Mouse (Mus musculus) layer of hippocampus, adult 8-10 months (tissue): ENCODE measurements around the gene Smurf1. TPM values are rescaled to one million over a fixed set of nuclear protein-coding genes. Genes with fewer than 3 reads are reported as not detected.

Experiments used
- DNase-seq, 2 experiments: peaks; one replicate each; pipeline ENCODE4 v3.0.0; 2022; ENCODE audit warnings: low spot score in 2 of 2
- total RNA-seq, 4 experiments: library from RNA; stranded (reverse); gene quantifications; 2 replicates each; pipeline ENCODE4 v1.2.4; 2022

The Smurf1 gene
- total RNA-seq, 4 experiments from 2014 or later: 29.7 to 35.4 (median 31.0) TPM

DNA sequence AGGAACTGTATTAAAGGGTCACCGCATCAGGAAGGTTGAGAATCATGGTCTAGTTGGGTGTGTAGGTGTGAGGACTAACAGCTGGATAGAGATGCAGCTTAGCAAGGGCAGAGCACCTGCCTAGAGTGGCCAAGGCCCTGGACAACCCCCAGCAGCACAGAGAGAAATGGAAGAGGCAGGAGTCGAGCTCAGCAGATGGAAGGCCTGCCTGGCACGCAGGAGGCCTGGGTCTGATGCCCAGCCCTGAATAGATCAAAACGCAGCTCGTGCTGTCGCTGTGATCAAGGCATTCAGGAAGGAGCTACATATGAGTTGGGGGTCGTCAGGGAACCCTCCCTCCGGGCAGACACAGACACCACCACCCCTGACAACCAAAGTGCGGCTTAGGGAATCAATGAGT, 7.4 kb downstream of the Smurf1 start:
- DNase-seq: no peak

DNA sequence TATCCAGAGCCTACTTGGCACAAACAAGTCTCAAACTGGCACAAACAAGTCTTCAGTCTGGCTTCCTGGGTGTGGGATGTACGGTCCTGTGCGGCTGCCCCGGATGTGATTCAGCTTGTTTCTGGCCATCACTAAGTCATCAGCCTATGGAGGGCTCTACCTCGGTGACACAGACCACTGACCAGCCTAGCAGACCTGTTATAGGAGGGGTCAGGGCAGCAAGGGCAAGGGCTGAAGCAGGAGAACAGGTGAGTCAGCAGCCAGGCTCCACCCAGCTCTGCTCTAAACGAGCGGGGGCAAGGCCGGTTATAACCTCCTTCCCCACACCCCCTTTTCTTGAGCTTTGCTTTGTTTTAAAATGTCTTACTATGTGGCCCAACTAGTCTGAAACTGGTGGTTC, 11.2 kb downstream of the Smurf1 start:
- no peak for DNase-seq

DNA sequence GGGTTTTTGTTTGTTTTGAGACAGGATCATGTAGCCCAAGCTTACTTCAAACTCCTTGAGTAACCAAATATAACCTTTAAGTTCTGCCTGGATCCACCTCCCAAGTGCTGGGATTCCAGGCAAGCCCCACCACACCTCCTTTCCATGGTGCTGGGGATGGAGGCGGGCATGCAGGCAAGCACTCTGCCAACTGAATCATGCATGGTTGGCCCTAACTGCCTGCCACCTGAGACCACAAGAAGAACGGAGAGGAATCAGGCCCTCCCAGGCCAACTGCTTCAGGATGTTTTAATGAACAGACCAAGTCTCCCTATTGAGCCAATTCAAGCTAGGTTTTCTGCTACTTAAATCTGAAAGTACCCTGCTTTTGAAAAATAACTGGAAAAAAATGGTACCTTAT, 13.1 kb downstream of the Smurf1 start:
- no peak for DNase-seq

GRCm38 (mm10) chr5:144950428-144951051, 15.1 kb downstream of the Smurf1 start:
- no peak for DNase-seq

DNA sequence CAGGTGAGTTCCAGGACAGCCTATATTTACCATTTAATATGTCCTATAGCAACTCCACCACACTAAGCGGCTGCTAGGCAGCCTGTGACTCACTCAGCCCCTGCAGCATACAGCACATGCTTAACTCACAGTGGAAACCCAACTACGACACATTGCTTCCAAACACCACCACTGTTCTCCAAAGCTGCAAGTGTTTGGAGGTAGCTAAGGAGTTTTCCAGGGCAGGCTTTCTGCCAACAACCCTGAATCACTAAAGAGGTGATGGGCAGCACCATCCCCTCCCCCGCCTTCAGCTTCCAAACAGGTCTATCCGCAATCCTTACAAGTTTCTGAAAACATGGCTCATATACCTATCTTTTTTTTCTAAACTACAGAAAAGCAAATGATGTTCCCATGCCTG, 15.8 kb downstream of the Smurf1 start:
- no peak for DNase-seq

- DNase-seq: no peak
These were observed 17.2 kb downstream of the Smurf1 start for GRCm38 (mm10) chr5:144948422-144948821.

DNA sequence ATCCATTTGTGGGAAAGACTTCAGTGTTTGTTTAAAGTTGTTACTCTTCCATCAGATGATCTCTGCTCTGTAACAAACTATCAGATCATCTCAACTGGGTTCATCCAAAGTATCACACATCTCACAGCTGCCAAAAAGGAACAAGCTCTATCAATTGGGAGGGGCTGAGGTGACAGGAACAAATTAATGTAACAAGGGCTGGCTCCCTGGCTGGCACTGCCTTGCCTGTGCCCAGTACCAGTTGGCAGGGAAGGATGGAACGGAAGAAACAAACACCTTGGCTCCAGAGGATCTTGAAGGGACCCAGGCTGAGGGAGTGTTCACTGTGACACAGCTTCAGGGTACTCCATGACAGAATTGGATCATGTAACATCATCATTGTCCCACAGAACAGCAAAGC, 17.6 kb downstream of the Smurf1 start:
- no peak for DNase-seq

- DNase-seq: peak; percentile 61 to 66
These were observed 19.6 kb downstream of the Smurf1 start for GRCm38 (mm10) chr5:144946032-144946431.

GRCm38 (mm10) chr5:144944932-144945331, 20.7 kb downstream of the Smurf1 start:
- no peak for DNase-seq

DNA sequence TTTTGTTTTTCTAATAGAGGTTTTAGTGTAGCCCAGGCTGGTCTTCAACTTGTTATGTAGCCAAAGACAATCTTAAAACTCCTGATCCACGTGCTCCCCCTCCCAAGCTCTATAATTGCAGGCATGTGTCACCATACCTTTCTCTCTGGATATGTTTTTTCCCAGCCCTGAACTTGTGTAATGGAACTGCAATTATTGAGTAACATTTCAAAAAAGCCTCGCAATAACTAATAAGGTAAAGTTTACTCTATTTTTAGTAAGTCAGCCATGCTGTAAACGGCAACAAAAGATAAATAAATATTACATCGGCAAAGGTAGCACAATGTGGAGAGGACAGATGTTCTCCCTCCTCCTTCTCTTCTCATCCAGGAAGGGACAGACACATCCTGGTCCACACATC, 21.3 kb downstream of the Smurf1 start:
- no peak for DNase-seq

GRCm38 (mm10) chr5:144943346-144943745, 22.3 kb downstream of the Smurf1 start:
- DNase-seq: no peak

DNA sequence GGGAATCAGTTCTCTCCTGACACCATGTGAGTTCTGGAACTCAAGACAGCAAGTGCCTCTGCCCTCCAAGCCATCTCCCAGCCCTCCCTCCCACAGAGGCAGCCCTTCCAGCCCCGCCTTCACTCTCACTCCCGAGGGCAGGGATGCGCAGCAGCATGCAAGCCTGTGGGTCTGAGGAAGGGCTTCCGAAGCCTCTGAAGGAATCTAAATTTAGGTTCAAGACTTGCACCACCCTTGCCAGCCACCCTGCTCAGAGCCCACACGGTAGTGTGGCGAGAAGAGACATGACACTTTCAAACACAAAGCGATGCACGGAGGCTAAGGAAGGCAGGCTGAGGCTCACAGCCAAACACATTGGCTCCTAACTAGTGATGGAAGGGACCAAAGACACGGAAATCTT, 23.2 kb downstream of the Smurf1 start:
- DNase-seq: no peak

- DNase-seq: no peak
These were observed 24.7 kb downstream of the Smurf1 start for GRCm38 (mm10) chr5:144940904-144941303.

- no peak for DNase-seq
These were observed 28.3 kb downstream of the Smurf1 start for GRCm38 (mm10) chr5:144937304-144937703.

DNA sequence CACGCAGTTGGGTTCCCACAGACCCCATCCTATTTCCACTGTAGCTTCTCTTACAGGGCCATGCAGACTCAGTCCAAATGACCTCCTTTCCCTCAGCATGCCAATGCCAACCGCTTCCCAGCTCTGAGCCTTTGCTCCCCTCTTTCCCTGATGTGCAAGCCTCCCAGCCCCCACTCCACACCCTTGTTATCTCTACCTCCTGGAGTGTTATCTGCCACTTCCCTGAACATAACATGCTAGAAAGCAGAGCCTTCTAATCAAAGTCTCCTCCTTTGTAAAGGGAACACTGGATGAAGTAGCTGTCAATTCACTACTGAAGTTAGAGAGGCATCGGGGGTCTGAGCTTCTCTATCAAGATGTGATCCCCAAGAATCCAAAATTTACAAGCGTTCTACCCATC, 32.2 kb downstream of the Smurf1 start:
- DNase-seq: no peak

DNA sequence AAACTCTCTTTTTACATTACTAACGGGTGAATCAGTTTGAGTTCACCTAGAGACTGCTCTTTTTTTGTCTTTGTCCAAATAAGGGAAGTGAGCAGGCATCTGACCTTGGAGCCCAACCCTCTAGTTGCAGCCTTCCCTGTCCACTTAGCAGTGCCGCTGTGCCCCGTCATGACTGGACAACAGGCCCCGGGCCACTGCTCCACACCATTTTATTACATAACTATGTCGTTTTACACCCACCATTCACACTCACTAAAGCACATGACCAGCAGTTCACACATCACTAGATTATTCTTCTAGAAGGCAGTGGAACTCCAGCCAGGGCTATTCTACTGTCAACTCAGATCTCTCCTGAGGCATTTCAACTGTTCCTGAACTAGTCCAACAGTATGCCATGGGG, 33.8 kb downstream of the Smurf1 start:
- no peak for DNase-seq

GRCm38 (mm10) chr5:144928856-144929713, 36.6 kb downstream of the Smurf1 start:
- no peak for DNase-seq

DNA sequence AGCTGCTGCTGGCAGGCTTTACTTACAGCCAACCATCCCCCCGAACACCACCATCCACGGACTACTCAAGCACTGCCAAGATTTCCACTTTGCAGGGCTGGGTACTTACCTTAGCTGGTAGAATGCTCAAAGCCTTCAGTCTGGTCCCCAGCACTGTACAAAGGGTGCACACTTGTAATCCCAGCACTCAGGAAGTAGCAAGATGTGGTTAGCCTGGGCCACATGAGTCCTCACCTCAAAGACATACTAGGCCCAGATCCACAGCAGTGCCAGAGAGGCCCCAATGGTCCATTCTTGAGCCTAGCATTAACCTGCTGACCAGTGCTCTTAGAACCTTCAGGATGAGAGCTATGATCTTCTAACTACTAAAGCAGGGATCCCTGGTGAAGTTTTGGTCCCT, 39.4 kb downstream of the Smurf1 start:
- DNase-seq: no peak

DNA sequence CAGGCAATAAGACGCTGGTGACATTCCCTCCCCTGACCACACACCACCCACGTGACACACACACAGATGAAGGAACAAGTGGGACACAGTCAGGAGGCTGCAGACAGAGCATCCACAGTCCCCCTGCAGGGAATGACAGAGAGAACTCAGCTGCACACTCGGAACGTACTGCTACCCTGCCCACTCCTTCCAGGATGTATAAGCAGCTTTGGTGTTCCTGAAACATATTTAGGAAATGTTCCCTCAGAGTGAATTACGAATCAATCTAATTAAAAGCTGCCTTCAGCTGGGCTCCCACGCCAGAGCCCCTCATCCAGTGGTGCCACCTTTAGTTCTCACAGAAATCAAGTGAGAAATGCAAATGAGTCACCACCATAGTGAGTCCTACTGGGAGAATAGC, 42.3 kb downstream of the Smurf1 start:
- DNase-seq: peak; percentile 44 to 48

- DNase-seq: no peak
These were observed 45.9 kb downstream of the Smurf1 start for GRCm38 (mm10) chr5:144919790-144920189.

DNA sequence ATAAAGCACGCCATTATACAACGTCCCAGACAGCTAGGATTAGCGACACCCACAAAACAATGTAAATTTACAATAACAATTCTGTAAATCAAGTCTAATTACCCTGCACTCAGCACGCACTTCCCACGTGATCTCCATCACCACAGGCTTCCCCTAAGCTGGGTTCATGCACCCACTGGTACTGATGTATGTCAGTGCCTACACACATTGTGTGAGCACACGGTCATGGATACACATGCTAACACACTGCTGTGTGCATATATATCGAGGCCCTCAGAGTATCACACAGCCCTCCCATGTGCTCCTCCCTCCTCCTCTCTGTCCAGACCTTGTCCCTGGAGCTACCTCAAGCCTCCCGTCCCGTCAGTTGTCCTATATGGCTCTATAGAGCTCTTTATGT, 46.5 kb downstream of the Smurf1 start:
- DNase-seq: no peak

GRCm38 (mm10) chr5:144918204-144918603, 47.4 kb downstream of the Smurf1 start:
- DNase-seq: no peak

DNA sequence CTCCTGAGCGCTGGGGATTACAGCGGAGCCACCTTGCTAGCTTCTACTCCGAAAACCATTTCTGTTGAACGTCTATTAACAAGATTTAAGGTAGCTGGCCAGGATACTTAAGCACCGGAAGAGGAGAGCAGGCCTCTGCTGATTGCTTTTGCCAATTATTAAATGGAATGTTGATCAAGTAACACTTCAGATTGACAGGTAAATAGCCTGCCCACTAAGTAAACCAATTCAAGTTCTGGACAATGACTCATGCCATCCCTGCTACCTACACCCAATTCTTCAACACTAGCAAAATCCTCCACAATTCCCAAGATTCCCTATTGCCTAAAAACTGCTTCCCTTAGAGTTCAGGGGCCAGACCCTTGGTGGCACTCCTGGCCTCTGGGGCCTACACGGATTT, 48.5 kb downstream of the Smurf1 start:
- no peak for DNase-seq
